Mouse (Mus musculus) stomach, embryonic 15.5 days (tissue): Measurements from ENCODE around the gene Olfr575. TPM values are rescaled to one million over a fixed set of nuclear protein-coding genes. Genes with fewer than 3 reads are reported as not detected.

Experiments
- ATAC-seq: fragments of 200-750 bp; cut with Nextera tagmentation; 2 replicates; pipeline ENCODE4 v1.8.0; 2017; ENCODE audit warnings: low read depth, moderate number of reproducible peaks, moderate TSS enrichment; ENCODE audit not compliant: insufficient read depth, low FRiP score
- H3K27ac ChIP-seq: fragments of 300-500 bp; sonication (generic); 2 replicates; pipeline ENCODE4 v1.5.1; 2015; ENCODE audit warnings: mild to moderate bottlenecking, inconsistent platforms
- H3K27me3 ChIP-seq: fragments of 300-500 bp; sonication (generic); replicated peaks from 2 replicates; pipeline ENCODE4 v1.6.1; 2015; ENCODE audit warnings: inconsistent platforms
- H3K36me3 ChIP-seq: fragments of 300-500 bp; sonication (generic); 2 replicates; pipeline ENCODE4 v1.6.1; 2015; ENCODE audit warnings: inconsistent platforms
- H3K4me1 ChIP-seq: fragments of 300-500 bp; sonication (generic); 2 replicates; pipeline ENCODE4 v1.6.1; 2015; ENCODE audit warnings: inconsistent platforms
- H3K4me2 ChIP-seq: fragments of 300-500 bp; sonication (generic); 2 replicates; pipeline ENCODE4 v1.6.1; 2015; ENCODE audit warnings: mild to moderate bottlenecking, inconsistent platforms
- H3K4me3 ChIP-seq: fragments of 300-500 bp; sonication (generic); replicated peaks from 2 replicates; pipeline ENCODE4 v1.5.1; 2015; ENCODE audit warnings: inconsistent platforms
- H3K9ac ChIP-seq: fragments of 300-500 bp; sonication (generic); 2 replicates; pipeline ENCODE4 v1.6.1; 2015; ENCODE audit warnings: inconsistent platforms
- H3K9me3 ChIP-seq: fragments of 300-500 bp; sonication (generic); 2 replicates; pipeline ENCODE4 v1.6.1; 2016; ENCODE audit warnings: inconsistent platforms
- WGBS: fragments of 180-500 bp; shearing (Covaris S2); methylation state at CpG from one replicate; pipeline ENCODE4 v1.1.7; 2015; 5-methylcytosine and 5-hydroxymethylcytosine counted together
- polyA plus RNA-seq: library from polyadenylated mRNA; unstranded; fragments of >200 nt; fragmentation: Nextera tagmentation; extraction: Ambion mirVana; gene quantifications from 2 replicates; pipeline ENCODE4 v1.2.1, GENCODE M21; 2015

Gene Olfr575
- not detected in 2 replicates for polyA plus RNA-seq

DNA sequence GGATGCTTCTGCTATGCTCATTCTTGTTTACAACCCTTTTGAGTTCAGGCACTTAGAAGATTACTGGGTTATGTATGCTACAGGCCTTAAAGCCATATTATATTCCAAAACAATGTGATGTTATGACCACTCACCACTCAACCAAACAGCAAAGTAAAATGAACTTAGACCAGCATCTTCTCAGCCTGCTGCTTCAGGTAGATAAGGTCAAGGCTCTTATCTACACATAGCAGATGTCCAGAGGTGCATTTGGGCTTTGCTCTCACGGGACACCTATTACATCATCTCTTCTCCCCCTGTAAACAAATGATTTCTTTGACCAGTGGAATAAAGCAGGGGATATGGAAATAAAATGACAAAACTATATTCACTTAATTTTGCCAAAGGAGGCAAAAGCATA, at the start of gene Olfr575:
Gene Olfr575 (minus strand): TSS at position 183 of the 400 bp plus-strand sequence.
- no peaks in the 10 kb centered on the region for H3K4me1 ChIP-seq
- no peaks in the 10 kb centered on the region for H3K36me3 ChIP-seq
- H3K4me3 ChIP-seq: no peak within 1 kb of the TSS
- H3K27me3 ChIP-seq: no peaks in the 10 kb centered on the region
- no peak within 1 kb of the TSS for H3K9ac ChIP-seq
- H3K9me3 ChIP-seq: no peaks in the 10 kb centered on the region
- H3K27ac ChIP-seq: no peak within 1 kb of the TSS
- ATAC-seq: peak; percentile 56; the same call in 1 of the 2 replicates
- WGBS: 49% methylated on average over 1 of the region's 1 CpGs
- no peak within 1 kb of the TSS for H3K4me2 ChIP-seq

DNA sequence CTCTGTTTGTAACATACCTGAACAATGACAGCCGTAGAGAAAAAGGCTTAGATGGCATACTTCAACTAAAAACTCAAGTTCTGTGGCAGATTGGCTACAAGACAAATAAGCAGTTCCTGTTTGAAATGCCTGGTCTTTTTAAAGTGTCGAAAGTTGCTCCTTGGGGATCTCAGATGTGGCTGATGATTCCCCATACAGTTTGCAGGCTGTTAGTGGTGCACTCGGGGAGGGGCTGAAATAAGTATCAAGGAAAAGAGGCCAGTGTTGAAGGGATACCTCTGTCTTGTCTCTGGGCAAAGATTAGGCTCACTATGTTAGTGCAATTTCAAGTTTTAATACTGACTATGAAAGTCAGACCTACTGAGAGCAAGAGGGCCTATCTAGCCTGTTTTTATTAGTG, 30.6 kb upstream of the Olfr575 start, which contains the start of gene Olfr578:
Gene Olfr578 (minus strand): TSS at position 101 of the 400 bp plus-strand sequence.
- Histone ChIP-seq H3K27ac (no peak within 1 kb of the TSS), H3K4me3 (no peak within 1 kb of the TSS), H3K4me2 (no peak within 1 kb of the TSS), H3K9ac (no peak within 1 kb of the TSS), H3K36me3 (no peaks in the 10 kb centered on the region), H3K9me3 (no peaks in the 10 kb centered on the region), H3K27me3 (no peaks in the 10 kb centered on the region), H3K4me1 (no peaks in the 10 kb centered on the region)
- 68% methylated on average over 3 of the region's 3 CpGs for WGBS
- no peak for ATAC-seq

DNA sequence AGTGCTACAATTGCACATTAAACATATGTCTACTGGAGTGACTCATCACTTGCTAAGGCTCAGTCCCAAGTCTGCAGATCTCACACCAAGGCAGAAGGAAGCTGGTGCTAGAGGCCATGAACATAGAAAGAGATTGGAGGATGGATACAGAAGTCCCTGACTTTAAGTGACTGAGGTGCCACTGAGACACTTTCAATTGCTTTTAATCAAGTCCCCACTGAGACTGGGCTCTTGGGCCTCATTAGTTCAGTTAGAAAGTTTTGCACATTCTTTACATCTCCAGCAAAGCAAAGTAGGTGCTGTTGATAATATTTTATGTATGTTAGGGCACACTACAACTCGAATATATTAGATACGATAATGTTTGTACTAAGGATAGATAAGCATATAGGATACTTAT, 17.3 kb upstream of the Olfr575 start, which contains the start of gene Olfr577:
Gene Olfr577 (minus strand): TSS at position 101 of the 400 bp plus-strand sequence.
- Histone ChIP-seq H3K27ac (no peak within 1 kb of the TSS), H3K36me3 (no peaks in the 10 kb centered on the region), H3K4me2 (no peak within 1 kb of the TSS), H3K27me3 (no peaks in the 10 kb centered on the region), H3K9ac (no peak within 1 kb of the TSS), H3K9me3 (no peaks in the 10 kb centered on the region), H3K4me1 (no peaks in the 10 kb centered on the region), H3K4me3 (no peak within 1 kb of the TSS)
- 76% methylated on average over 2 of the region's 2 CpGs for WGBS
- no peak for ATAC-seq

DNA sequence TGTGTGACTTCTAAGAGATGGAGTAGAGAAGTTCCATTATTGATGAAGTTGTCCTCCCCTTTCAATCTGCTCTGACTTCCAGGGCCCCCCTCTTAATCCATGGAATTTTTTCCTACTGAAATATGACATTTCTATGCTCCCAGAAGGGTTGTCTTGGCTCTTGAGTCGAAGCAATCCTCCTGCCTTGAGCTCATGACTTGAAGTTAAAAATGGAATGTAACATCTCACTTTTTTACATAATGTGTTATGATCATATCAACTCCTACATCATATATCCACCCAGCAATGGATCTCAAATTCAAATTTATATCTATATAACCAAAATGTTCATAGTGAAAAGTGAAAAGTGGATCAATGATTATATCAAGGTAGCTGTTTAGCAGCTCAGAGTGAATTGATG, 15.8 kb upstream of the Olfr575 start:
- 57% methylated on average over 1 of the region's 1 CpGs for WGBS
- H3K4me1 ChIP-seq: no peaks in the 10 kb centered on the region
- no peak overlapping the region for H3K9ac ChIP-seq
- no peak for ATAC-seq
- H3K4me2 ChIP-seq: no peak overlapping the region
- no peak overlapping the region for H3K4me3 ChIP-seq
- no peaks in the 10 kb centered on the region for H3K27me3 ChIP-seq
- no peaks in the 10 kb centered on the region for H3K36me3 ChIP-seq
- H3K27ac ChIP-seq: no peak overlapping the region
- H3K9me3 ChIP-seq: no peaks in the 10 kb centered on the region

- 17% methylated on average over 2 of the region's 2 CpGs for WGBS
- H3K4me2 ChIP-seq: no peak within 1 kb of the TSS
- no peaks in the 10 kb centered on the region for H3K27me3 ChIP-seq
- no peaks in the 10 kb centered on the region for H3K4me1 ChIP-seq
- H3K9ac ChIP-seq: no peak within 1 kb of the TSS
- H3K4me3 ChIP-seq: no peak within 1 kb of the TSS
- no peaks in the 10 kb centered on the region for H3K36me3 ChIP-seq
- ATAC-seq: no peak
- H3K9me3 ChIP-seq: no peaks in the 10 kb centered on the region
- H3K27ac ChIP-seq: no peak within 1 kb of the TSS
Measured at GRCm38 (mm10) chr7:102962360-102962759, 3.8 kb upstream of the Olfr575 start, which contains the start of gene Olfr576. TSS of gene Olfr576 (plus strand) at chr7:102962660.

GRCm38 (mm10) chr7:102958137-102958536, 438 bp downstream of the Olfr575 start:
- no peak overlapping the region for H3K27ac ChIP-seq

DNA sequence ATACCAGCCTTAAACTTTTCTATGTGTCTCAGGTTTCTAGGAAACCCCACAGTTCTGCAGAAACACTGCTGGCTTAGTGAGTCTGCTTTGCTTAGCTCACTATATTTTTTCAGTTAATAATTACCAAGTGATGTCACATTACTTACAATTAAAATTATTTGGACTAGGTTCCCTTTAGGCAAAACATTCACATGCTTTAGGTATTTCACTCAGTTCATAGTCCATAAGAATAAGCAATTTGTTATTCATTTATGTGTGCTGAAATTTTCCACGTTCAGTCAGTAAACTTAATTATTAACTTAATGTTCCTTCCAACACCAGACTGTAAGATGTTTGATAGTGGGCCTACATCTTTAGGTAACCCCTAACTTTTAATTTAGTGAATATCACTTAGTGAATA, 7.8 kb downstream of the Olfr575 start:
- no peak for ATAC-seq
- H3K4me3 ChIP-seq: no peak overlapping the region
- H3K9ac ChIP-seq: no peak overlapping the region
- no peak overlapping the region for H3K27ac ChIP-seq
- no peaks in the 10 kb centered on the region for H3K27me3 ChIP-seq
- no peaks in the 10 kb centered on the region for H3K9me3 ChIP-seq
- no peaks in the 10 kb centered on the region for H3K4me1 ChIP-seq
- no peaks in the 10 kb centered on the region for H3K36me3 ChIP-seq
- no peak overlapping the region for H3K4me2 ChIP-seq
- WGBS: 54% methylated on average over 1 of the region's 1 CpGs

More at GRCm38 (mm10) chr7:102958137-102958536, 438 bp downstream of the Olfr575 start:
- Histone ChIP-seq H3K27me3 (no peaks in the 10 kb centered on the region), H3K36me3 (no peaks in the 10 kb centered on the region), H3K4me1 (no peaks in the 10 kb centered on the region), H3K9me3 (no peaks in the 10 kb centered on the region), H3K9ac (no peak overlapping the region), H3K4me3 (no peak overlapping the region), H3K4me2 (no peak overlapping the region)
- 51% methylated on average over 3 of the region's 3 CpGs for WGBS
- ATAC-seq: no peak

GRCm38 (mm10) chr7:102948167-102948566, 10.4 kb downstream of the Olfr575 start, which contains the start of gene Olfr574:
TSS of gene Olfr574 (plus strand) at chr7:102948467.
- H3K27me3 ChIP-seq: no peaks in the 10 kb centered on the region
- no peak within 1 kb of the TSS for H3K27ac ChIP-seq
- H3K36me3 ChIP-seq: no peaks in the 10 kb centered on the region
- H3K9ac ChIP-seq: no peak within 1 kb of the TSS
- H3K4me2 ChIP-seq: no peak within 1 kb of the TSS
- ATAC-seq: no peak
- no peak within 1 kb of the TSS for H3K4me3 ChIP-seq
- no peaks in the 10 kb centered on the region for H3K9me3 ChIP-seq
- no peaks in the 10 kb centered on the region for H3K4me1 ChIP-seq
- WGBS: 100% methylated on average over 1 of the region's 1 CpGs

DNA sequence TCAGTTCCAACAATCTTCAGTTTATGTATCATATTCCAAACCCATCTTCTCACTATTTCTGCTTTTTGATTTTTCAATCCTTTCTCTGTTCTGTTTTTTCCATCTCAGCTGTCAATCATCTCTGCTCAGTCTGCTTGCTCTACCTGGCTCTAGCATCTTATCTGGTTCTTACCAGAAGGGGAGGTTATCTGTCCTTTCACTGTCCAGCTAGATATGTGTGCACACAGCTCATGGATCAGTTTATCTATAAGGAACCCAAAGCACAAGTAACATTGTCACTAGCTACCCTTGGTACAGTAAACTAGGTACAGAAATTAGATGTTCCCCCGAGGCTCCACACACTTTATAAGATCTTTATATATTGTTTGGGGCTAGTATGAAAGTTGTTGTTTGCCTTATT, 15.2 kb downstream of the Olfr575 start:
- WGBS: 76% methylated on average over 1 of the region's 1 CpGs
- Histone ChIP-seq H3K4me3 (no peak overlapping the region), H3K4me2 (no peak overlapping the region), H3K4me1 (no peaks in the 10 kb centered on the region), H3K9me3 (no peaks in the 10 kb centered on the region), H3K9ac (no peak overlapping the region), H3K27ac (no peak overlapping the region), H3K27me3 (no peaks in the 10 kb centered on the region), H3K36me3 (no peaks in the 10 kb centered on the region)
- no peak for ATAC-seq

DNA sequence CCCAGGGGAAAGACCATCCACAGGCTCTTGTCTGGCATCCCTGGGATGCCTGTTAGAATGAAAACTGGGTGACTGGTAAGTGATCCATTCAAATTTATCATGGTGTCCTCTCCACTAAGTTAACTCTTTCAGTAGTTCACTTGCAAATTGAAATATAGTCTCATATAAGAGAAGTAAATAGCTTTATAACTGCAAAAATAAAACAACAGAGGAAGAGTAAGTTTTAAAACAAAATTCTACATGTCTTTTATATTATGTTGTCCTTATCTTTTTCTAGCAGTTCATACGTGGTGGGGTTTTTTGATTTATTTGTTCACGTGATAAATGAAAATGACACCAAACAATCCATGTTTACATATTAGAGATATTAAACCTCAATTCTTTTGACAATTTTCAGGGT, 16.1 kb downstream of the Olfr575 start, which contains the start of gene Olfr573-ps1:
Gene Olfr573-ps1 (minus strand): TSS at position 101 of the 400 bp plus-strand sequence.
- no peaks in the 10 kb centered on the region for H3K4me1 ChIP-seq
- no peak within 1 kb of the TSS for H3K4me3 ChIP-seq
- no peak within 1 kb of the TSS for H3K9ac ChIP-seq
- H3K36me3 ChIP-seq: no peaks in the 10 kb centered on the region
- no peak within 1 kb of the TSS for H3K27ac ChIP-seq
- WGBS: 79% methylated on average over 2 of the region's 2 CpGs
- no peak within 1 kb of the TSS for H3K4me2 ChIP-seq
- no peaks in the 10 kb centered on the region for H3K27me3 ChIP-seq
- no peaks in the 10 kb centered on the region for H3K9me3 ChIP-seq
- no peak for ATAC-seq

- H3K9ac ChIP-seq: no peak overlapping the region
- no peaks in the 10 kb centered on the region for H3K9me3 ChIP-seq
- 60% methylated on average over 3 of the region's 3 CpGs for WGBS
- ATAC-seq: no peak
- no peaks in the 10 kb centered on the region for H3K4me1 ChIP-seq
- H3K27me3 ChIP-seq: no peaks in the 10 kb centered on the region
- no peaks in the 10 kb centered on the region for H3K36me3 ChIP-seq
- H3K4me2 ChIP-seq: no peak overlapping the region
- H3K4me3 ChIP-seq: no peak overlapping the region
- no peak overlapping the region for H3K27ac ChIP-seq
Measured at GRCm38 (mm10) chr7:102927105-102927504, 31.5 kb downstream of the Olfr575 start.

- no peaks in the 10 kb centered on the region for H3K36me3 ChIP-seq
- WGBS: 58% methylated on average over 1 of the region's 1 CpGs
- no peaks in the 10 kb centered on the region for H3K9me3 ChIP-seq
- no peak within 1 kb of the TSS for H3K4me3 ChIP-seq
- no peak for ATAC-seq
- H3K27me3 ChIP-seq: no peaks in the 10 kb centered on the region
- H3K4me2 ChIP-seq: no peak within 1 kb of the TSS
- no peak within 1 kb of the TSS for H3K27ac ChIP-seq
- no peaks in the 10 kb centered on the region for H3K4me1 ChIP-seq
- no peak within 1 kb of the TSS for H3K9ac ChIP-seq
Measured at GRCm38 (mm10) chr7:102924109-102924508, 34.5 kb downstream of the Olfr575 start, which contains the start of gene Olfr572. TSS of gene Olfr572 (plus strand) at chr7:102924409.

DNA sequence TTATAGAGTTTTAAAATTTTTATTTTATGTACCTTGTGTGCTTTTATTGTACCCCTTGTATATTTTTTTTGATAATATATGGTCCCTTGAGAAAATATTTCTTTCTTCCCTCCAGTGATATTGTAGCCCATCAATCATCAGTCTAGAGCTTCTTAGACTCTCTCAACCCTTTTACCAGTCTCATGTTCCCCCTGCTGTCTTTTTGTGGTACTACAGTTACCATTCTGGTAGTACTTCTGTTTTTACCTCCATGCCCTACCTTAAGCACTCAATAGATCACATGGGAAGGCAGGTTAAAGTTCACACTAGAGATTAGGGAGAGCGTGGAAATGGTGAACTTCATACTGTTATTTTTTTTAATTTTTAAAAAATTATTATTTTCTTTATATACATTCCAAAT, 38.9 kb downstream of the Olfr575 start:
- no peak overlapping the region for H3K4me2 ChIP-seq
- H3K27ac ChIP-seq: no peak overlapping the region
- no peaks in the 10 kb centered on the region for H3K36me3 ChIP-seq
- no peaks in the 10 kb centered on the region for H3K4me1 ChIP-seq
- 3% methylated on average over 1 of the region's 1 CpGs for WGBS
- no peaks in the 10 kb centered on the region for H3K9me3 ChIP-seq
- no peak overlapping the region for H3K4me3 ChIP-seq
- no peak overlapping the region for H3K9ac ChIP-seq
- ATAC-seq: peak; percentile 53; the same call in 1 of the 2 replicates
- H3K27me3 ChIP-seq: no peaks in the 10 kb centered on the region
